Mouse (Mus musculus) heart, embryonic 14.5 days (tissue): ENCODE measurements at regions not wholly inside any gene's neighbourhood (a gene's known extent, or its start where the extent isn't known, plus 50 kb on each side); places are given as distances from the start of the nearest gene placed in this dataset.

Experiments used
- ATAC-seq: fragments of 200-750 bp; cut with Nextera tagmentation; 2 replicates; pipeline ENCODE4 v1.8.0; 2017; ENCODE audit warnings: low read depth, moderate TSS enrichment; ENCODE audit not compliant: insufficient number of reproducible peaks, insufficient read depth, low FRiP score
- H3K27ac ChIP-seq, 2 experiments: fragments of 200-500 bp in 1 of 2; fragments of 300-500 bp in 1 of 2; sonication (generic) in 1 of 2; replicated peaks in 1 of 2; 2 replicates each; pipeline ENCODE4 v1.5.1; 2012 to 2014; ENCODE audit warnings: low read depth in 2 of 2, low read length in 2 of 2, control low read depth in 1 of 2, mild to moderate bottlenecking in 1 of 2, mixed read lengths in 1 of 2; ENCODE audit not compliant: control insufficient read depth in 1 of 2, insufficient read depth in 1 of 2
- H3K27me3 ChIP-seq: fragments of 300-500 bp; sonication (generic); 2 replicates; pipeline ENCODE4 v1.6.1; 2014; ENCODE audit warnings: mild to moderate bottlenecking, low read length, control low read depth; ENCODE audit not compliant: control insufficient read depth, insufficient read depth
- H3K36me3 ChIP-seq: fragments of 300-500 bp; sonication (generic); 2 replicates; pipeline ENCODE4 v1.6.1; 2014; ENCODE audit warnings: mild to moderate bottlenecking, control low read depth, low read length, mixed read lengths; ENCODE audit not compliant: control insufficient read depth, insufficient read depth
- H3K4me1 ChIP-seq, 2 experiments: fragments of 200-500 bp in 1 of 2; fragments of 300-500 bp in 1 of 2; sonication (generic) in 1 of 2; 2 replicates each; pipeline ENCODE4 v1.6.1; 2012 to 2014; ENCODE audit warnings: low read length in 2 of 2, control low read depth in 1 of 2, mixed read lengths in 1 of 2; ENCODE audit not compliant: control insufficient read depth in 2 of 2, insufficient read depth in 2 of 2
- H3K4me2 ChIP-seq: fragments of 300-500 bp; sonication (generic); 2 replicates; pipeline ENCODE4 v1.6.1; 2014; ENCODE audit warnings: mild to moderate bottlenecking, low read length
- H3K4me3 ChIP-seq, 2 experiments: fragments of 200-500 bp in 1 of 2; fragments of 300-500 bp in 1 of 2; sonication (generic) in 1 of 2; 2 replicates each; pipeline ENCODE4 v1.5.1; 2012 to 2014; ENCODE audit warnings: low read length in 2 of 2, mild to moderate bottlenecking in 2 of 2, control low read depth in 1 of 2, low read depth in 1 of 2, moderate library complexity in 1 of 2; ENCODE audit not compliant: control insufficient read depth in 1 of 2, insufficient read depth in 1 of 2
- H3K9ac ChIP-seq: fragments of 300-500 bp; sonication (generic); 2 replicates; pipeline ENCODE4 v1.6.1; 2014; ENCODE audit warnings: mild to moderate bottlenecking, low read length
- H3K9me3 ChIP-seq: fragments of 300-500 bp; sonication (generic); 2 replicates; pipeline ENCODE4 v1.6.1; 2016; ENCODE audit warnings: low read length, control low read depth; ENCODE audit not compliant: control insufficient read depth
- WGBS: fragments of 180-500 bp; shearing (Covaris S2); extraction: QIAGEN DNeasy Blood & Tissue Kit; methylation state at CpG from one replicate; pipeline ENCODE4 v1.1.7; 2014; 5-methylcytosine and 5-hydroxymethylcytosine counted together

GRCm38 (mm10) chr3:149993199-149993598, 1002.8 kb upstream of the Adgrl2 start:
- no peaks in the 10 kb centered on the region for H3K9me3 ChIP-seq
- 50% methylated on average over 4 of the region's 4 CpGs for WGBS
- no peaks in the 10 kb centered on the region for H3K27me3 ChIP-seq
- H3K4me2 ChIP-seq: no peak overlapping the region
- H3K4me3 ChIP-seq: no peak overlapping the region
- no peak overlapping the region for H3K9ac ChIP-seq
- H3K27ac ChIP-seq: no peak overlapping the region
- ATAC-seq: no peak
- H3K36me3 ChIP-seq: no peaks in the 10 kb centered on the region
- H3K4me1 ChIP-seq: no peaks in the 10 kb centered on the region

GRCm38 (mm10) chr3:149987801-149988200, 997.4 kb upstream of the Adgrl2 start:
- no peak overlapping the region for H3K4me3 ChIP-seq
- H3K27ac ChIP-seq: no peak overlapping the region
- H3K9ac ChIP-seq: no peak overlapping the region
- H3K36me3 ChIP-seq: no peaks in the 10 kb centered on the region
- no peak for ATAC-seq
- H3K9me3 ChIP-seq: no peaks in the 10 kb centered on the region
- H3K4me1 ChIP-seq: no peaks in the 10 kb centered on the region
- 61% methylated on average over 1 of the region's 1 CpGs for WGBS
- H3K27me3 ChIP-seq: no peaks in the 10 kb centered on the region
- H3K4me2 ChIP-seq: no peak overlapping the region

- ATAC-seq: no peak
- H3K4me2 ChIP-seq: no peak overlapping the region
- 39% methylated on average over 2 of the region's 2 CpGs for WGBS
- H3K9me3 ChIP-seq: no peaks in the 10 kb centered on the region
- H3K4me3 ChIP-seq: no peak overlapping the region
- H3K36me3 ChIP-seq: no peaks in the 10 kb centered on the region
- no peak overlapping the region for H3K9ac ChIP-seq
- no peaks in the 10 kb centered on the region for H3K27me3 ChIP-seq
- no peaks in the 10 kb centered on the region for H3K4me1 ChIP-seq
- no peak overlapping the region for H3K27ac ChIP-seq
Measured at GRCm38 (mm10) chr3:149956993-149957392, 966.6 kb upstream of the Adgrl2 start.

- ATAC-seq: no peak
Measured at GRCm38 (mm10) chr3:149936197-149936596, 945.8 kb upstream of the Adgrl2 start.

GRCm38 (mm10) chr3:149934832-149935231, 944.5 kb upstream of the Adgrl2 start:
- no peaks in the 10 kb centered on the region for H3K36me3 ChIP-seq
- H3K27me3 ChIP-seq: no peaks in the 10 kb centered on the region
- H3K9ac ChIP-seq: no peak overlapping the region
- no peak overlapping the region for H3K4me2 ChIP-seq
- H3K27ac ChIP-seq: no peak overlapping the region
- H3K9me3 ChIP-seq: no peaks in the 10 kb centered on the region
- ATAC-seq: no peak
- no peak overlapping the region for H3K4me3 ChIP-seq
- H3K4me1 ChIP-seq: no peaks in the 10 kb centered on the region
- 69% methylated on average over 4 of the region's 4 CpGs for WGBS

More at GRCm38 (mm10) chr3:149936197-149936596, 945.8 kb upstream of the Adgrl2 start:
- no peaks in the 10 kb centered on the region for H3K4me1 ChIP-seq
- no peaks in the 10 kb centered on the region for H3K36me3 ChIP-seq
- H3K27me3 ChIP-seq: no peaks in the 10 kb centered on the region
- no peak overlapping the region for H3K9ac ChIP-seq
- H3K4me3 ChIP-seq: no peak overlapping the region
- 89% methylated on average over 9 of the region's 9 CpGs for WGBS
- H3K4me2 ChIP-seq: no peak overlapping the region
- H3K27ac ChIP-seq: no peak overlapping the region
- no peaks in the 10 kb centered on the region for H3K9me3 ChIP-seq

- H3K9me3 ChIP-seq: no peaks in the 10 kb centered on the region
- H3K27me3 ChIP-seq: no peaks in the 10 kb centered on the region
- no peak overlapping the region for H3K4me3 ChIP-seq
- WGBS: 77% methylated on average over 10 of the region's 10 CpGs
- H3K9ac ChIP-seq: no peak overlapping the region
- no peak for ATAC-seq
- no peaks in the 10 kb centered on the region for H3K36me3 ChIP-seq
- no peak overlapping the region for H3K4me2 ChIP-seq
- no peak overlapping the region for H3K27ac ChIP-seq
- H3K4me1 ChIP-seq: no peaks in the 10 kb centered on the region
Measured at GRCm38 (mm10) chr3:149928456-149929360, 938.4 kb upstream of the Adgrl2 start.

- Histone ChIP-seq H3K9ac (no peak overlapping the region), H3K4me2 (no peak overlapping the region), H3K9me3 (no peaks in the 10 kb centered on the region), H3K4me1 (no peaks in the 10 kb centered on the region), H3K27me3 (no peaks in the 10 kb centered on the region), H3K4me3 (no peak overlapping the region), H3K27ac (no peak overlapping the region), H3K36me3 (no peaks in the 10 kb centered on the region)
- WGBS: 69% methylated on average over 2 of the region's 2 CpGs
- ATAC-seq: no peak
Measured at GRCm38 (mm10) chr3:149920206-149920605, 929.9 kb upstream of the Adgrl2 start.

- Histone ChIP-seq H3K4me2 (no peak overlapping the region), H3K9me3 (no peaks in the 10 kb centered on the region), H3K27me3 (no peaks in the 10 kb centered on the region), H3K36me3 (no peaks in the 10 kb centered on the region), H3K27ac (no peak overlapping the region), H3K9ac (no peak overlapping the region), H3K4me3 (no peak overlapping the region), H3K4me1 (no peaks in the 10 kb centered on the region)
- 75% methylated on average over 5 of the region's 5 CpGs for WGBS
- no peak for ATAC-seq
Measured at GRCm38 (mm10) chr3:149918201-149918600, 927.8 kb upstream of the Adgrl2 start.
